Mouse (Mus musculus) mouse trophoblast stem cell (cell line): ENCODE data around the gene Plxnd1.

ENCODE experiments used
- in situ Hi-C, 2 experiments: fragments of 300-500 bp; cut with MseI, MboI; formaldehyde crosslinking; loops; 2 replicates in 1 of 2; 3 replicates in 1 of 2; pipeline ENCODE4 v1.15.1; 2025

The Plxnd1 gene

DNA sequence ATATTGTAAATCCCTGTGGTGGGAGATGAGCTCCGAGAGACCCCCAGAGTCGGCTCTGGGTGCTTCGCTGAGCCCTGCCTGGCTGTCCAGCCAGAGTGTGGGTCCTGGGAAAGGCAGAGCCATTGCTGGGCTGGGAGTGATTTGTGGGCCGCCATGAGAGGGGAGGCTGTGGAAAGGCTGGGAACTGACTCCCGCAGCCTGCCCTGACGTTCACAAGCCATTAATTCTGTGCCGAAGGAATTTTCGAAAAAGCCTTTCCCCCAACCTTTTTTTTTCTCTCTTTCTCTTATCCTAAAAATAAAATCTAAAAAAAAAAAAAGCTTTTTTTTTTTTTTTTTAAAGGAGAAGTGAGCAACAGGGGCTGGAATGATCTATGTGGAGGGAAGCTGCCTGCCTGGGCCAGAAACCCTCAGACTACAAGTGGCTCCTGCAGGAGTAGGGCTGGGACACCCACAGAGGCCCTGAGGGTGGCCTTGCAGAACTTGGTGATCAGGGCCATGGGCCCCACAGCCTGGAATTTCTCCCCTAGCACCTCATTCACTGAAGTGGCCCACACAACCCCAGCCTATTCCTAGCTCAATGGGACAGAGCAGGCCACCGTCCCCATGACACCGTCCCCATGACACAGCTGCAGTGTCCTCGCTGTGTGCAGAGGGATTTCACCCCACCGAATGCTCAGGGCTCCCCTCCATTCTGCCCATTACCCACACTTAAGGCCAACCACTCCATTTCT lies 11.3 kb downstream of the Plxnd1 start:
- in situ Hi-C loops, result no loop called here

DNA sequence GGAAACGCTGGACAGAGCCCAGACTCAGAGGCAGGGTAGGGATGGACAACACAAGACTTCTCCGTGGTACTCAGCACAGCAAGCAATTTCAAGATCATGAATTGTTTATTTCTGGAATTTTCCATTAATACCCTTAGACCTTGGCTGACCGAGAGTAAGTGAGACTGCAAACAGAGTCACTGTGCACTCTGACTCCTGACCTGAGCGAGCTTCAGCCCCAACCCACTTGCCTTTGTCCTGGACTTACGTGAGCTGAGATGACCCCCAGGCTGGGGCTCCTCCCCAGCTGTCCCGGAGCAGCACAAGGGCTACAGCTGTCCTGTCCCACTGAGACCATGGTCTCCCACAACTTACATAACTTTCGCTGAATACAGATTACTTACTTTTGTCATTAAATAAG lies 11.9 kb downstream of the Plxnd1 start:
- in situ Hi-C loops, result no loop called here

DNA sequence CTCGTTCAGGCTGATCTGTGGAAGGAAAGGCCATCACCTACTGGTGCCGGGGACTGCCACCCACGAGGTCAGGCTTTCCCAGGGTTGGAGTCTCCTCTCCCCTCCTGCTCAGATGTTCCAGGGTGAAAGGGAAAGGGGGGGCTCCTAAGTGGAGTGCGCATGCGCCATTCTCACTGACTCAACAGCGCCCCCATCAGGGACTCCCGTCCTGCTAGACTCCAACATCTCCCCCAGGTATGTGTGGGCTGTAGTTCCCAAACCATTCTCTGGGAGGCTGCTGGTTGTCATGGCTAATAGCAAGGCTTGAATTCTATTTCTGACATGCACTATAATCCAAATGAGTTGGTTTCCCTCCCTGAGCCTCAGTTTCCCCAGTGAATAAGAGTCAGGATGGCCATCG lies 16.2 kb downstream of the Plxnd1 start:
- in situ Hi-C loops, result no loop called here

DNA sequence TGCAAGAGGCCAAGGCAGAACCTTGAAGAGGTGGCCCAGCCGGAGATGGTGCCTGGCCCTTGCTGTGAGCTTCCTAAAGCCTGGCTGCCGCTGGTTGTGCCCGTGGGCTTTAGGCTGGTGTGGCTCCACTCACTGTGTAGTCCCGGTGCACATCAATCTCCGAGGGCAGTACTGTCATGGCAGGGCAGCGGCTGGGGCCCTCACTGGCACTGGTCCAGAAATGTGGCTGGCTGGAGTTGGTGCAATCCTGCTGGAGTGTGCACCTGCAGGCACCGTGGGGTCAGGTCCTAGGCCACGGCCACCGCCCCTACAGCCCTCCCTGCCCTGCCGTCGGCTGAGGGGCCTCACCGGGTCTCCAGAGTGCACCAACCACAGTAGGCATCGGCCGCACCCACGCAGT lies 17.0 kb downstream of the Plxnd1 start:
- in situ Hi-C loops, result no loop called here

DNA sequence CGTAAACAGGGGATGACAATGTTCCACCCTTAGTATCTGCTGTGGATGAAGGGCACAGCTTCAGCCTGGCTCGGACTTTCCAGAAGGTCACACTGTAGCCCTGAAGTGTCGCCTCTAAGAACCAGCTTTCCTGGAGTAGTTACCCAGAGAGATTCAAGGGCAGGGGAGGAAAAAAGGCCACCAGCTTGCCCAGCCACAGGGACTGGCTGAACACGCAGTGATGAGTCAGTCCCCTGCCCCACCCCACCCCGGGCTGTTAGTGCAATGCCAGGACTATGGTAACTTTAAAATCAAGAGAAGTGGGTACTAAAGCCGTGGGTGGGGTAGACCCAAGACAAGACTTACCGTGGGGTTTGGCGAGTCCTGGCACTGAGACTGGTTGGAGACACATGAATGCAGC lies 19.2 kb downstream of the Plxnd1 start:
- in situ Hi-C loops, result no loop called here

DNA sequence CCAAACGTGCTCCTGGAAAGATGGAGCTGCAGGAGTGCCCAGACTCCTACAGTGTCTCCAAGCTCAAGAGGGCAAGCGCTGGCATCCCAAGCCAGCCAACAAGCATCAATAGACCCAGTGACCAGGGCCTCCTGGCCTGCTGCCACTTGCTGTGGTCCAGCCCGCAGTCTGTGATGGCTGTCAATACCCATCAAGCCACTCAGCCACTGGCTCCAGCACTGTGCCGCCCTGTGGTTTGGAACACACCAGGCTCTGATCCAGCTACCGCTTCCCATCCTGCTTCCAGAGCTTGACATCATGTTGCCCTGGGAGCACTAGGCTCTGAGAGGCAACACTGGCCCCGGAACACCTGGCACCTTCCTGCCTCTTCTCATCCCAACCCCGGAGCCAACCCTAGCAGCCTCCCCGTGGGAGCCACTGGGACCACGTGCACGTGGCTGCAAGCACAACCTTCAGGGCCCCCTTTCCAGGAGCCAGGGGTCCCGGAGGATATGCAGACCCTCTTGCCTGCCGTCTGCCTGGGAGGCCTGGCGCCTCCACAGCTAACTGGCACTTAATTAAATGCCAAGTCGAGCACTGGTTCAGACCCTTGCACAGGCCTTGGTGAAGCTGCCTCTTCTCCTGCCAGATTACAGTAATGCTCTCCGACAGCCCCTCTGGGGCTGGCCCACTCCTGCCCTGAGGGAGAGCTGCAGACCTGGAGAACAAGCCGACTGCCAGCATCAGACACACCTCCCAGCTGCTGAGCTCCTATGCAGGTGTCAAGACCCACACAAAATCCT lies 20.7 kb downstream of the Plxnd1 start:
- in situ Hi-C loops, result no loop called here

DNA sequence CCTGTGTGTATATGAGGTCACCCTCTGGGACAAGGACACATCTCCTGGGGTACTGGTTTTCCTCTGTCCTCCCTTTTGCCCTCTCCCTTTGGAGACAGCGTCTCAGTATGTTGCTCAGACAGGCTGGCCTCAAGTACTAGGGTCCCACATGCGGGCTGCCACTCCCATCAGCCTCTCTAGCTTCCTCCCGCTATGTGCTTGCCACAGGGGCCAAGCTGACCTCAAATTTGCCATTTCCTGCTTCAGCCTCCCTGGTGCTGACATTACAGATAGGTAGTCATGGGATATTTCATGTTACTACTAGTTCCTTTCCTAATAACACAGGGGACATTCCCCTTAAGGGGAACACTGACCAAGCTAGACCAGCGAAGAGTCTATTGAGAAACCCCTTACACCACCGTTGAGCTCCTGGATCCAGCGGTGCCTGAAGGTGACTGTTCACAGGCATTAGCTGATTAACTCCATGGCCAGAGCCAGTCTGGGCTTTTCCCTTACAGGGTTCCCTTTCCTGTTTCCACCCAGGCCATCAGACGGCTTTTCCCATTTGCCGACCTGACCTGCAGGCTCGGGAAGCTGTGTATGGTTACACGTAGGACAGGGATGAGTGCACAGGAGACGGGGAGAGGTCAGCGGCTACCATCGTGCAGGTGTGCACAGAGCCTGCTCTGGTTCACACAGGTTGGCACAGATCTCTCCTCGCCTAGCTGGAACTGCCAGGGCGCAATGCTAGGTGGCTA lies 21.5 kb downstream of the Plxnd1 start:
- in situ Hi-C loops, result no loop called here

DNA sequence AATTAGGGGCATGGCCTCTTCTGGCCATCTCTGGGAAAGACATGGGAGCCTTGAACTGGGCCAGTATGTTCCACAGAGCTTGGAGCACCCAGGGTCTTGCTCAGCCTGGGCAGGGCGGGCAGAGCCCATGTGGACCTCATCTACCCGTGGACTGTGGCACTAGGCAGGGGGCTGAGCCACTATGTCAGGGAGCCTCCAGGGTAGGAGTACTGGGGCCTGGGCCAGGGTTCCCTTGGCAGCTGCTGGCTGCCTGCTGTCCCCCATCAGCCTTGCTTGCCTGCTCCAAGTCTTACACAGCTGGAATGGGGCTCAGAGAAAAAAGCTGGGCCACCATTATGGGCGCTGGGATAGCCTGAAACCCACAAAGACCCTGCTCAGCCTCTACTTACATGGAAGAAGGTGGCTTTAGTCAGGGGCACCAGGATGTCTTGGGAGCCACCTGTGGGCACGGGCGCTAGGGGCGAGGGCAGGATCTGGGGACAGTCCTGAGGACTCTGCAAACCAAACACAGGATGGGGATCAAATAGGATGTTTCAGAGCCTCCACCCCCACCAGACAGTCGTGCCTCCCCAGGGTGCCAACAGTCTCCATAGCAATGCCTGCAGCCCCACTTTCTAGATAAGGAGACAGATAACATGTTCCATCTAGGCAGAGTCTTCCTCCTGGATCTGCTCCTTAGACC lies 22.6 kb downstream of the Plxnd1 start:
- in situ Hi-C loops, result no loop called here

DNA sequence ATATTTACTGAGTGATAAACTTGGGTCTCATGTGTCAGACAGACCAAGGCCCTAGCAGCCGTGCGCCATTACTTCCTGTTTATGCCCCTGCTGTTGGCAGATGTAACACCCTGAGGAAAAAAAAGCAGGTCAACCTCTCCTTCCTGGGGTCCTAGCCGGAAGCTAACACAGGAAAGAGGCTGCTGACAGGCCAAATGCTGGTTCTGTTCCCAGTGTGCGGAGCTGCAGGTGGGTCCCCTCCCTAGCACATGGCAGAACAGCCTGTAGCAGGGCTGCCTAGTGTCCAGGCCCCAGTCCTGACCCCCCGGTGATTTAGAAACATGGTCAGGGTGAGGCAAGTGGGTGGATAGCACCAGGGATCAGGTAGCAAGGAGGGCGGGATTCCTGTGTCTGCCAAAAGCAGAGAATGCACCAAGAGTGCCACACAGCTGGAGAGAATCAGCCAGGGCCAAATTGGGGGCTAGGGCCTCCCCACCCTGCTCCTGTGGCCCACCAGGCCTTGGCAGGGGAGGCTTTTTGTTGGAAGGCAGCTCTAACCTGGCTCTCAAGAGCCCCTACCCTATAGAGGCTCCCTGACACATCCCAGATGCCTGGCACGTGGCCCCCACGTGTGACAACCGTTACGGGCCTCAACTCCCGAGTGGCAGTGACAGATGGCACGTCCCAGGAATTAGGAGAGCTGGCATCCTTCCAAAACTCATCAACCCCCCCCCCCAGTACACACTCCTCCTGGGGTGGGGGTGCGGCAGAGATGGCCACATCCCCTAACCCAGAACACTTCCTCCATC lies 23.3 kb downstream of the Plxnd1 start:
- in situ Hi-C loops, result no loop called here

DNA sequence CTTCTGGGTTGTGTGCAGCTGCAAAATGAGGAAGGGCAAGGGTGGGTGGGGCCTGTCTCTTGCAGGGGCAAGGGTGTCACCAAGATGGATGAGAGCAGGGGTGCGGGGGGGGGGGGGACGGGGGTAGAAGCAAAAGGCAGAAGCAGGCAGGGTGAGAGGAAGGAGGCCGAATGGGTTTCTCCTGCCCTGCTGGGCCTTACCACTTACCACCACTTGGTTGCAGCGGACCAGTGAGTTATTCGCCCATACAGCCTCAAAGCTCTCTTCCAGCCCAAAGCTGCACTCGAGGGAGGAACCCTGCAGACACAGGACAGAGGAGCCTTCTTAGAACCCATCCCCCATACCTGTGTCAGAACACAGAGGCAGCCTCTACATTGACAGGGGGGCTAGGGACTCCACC lies 24.9 kb downstream of the Plxnd1 start:
- in situ Hi-C loops, result no loop called here

DNA sequence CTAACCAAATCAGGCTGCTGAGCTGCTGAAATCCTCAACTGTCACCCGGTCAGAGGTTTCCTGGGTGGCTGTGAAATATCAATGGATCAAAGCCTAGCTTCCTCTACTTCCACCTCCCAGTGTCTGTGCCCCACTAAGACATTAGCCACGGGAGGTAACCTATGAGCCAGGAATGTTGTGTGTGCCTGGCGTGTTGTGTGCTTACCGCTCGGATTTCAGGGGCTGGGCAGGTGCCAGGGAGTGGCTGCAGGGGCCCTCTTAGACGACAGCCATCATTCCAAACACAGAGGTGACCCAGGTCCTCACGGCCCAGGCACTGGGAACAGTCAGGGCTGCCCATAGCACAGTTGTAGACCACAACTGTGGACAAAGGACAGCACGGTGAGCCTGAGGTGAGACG lies 25.7 kb downstream of the Plxnd1 start:
- in situ Hi-C loops, result no loop called here

DNA sequence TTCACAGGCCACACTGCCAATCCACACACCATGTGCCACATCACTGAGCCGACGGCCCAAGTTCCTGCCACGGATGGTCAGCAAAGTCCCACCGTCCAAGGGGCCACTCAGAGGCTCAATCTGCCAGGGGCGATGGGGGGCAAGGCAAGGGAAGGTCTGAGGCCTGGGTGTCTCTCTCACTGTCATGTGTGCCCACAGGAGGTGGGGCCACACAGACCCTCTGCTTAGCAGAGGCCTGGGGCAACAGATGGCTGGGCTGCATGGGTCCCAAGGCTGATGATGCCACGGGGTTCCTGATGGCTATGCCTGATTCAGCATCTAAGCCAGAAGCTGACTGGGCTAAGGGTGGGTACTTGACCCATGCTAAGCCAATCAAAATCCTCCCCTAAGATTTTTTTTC lies 26.1 kb downstream of the Plxnd1 start:
- in situ Hi-C loops, result no loop called here

DNA sequence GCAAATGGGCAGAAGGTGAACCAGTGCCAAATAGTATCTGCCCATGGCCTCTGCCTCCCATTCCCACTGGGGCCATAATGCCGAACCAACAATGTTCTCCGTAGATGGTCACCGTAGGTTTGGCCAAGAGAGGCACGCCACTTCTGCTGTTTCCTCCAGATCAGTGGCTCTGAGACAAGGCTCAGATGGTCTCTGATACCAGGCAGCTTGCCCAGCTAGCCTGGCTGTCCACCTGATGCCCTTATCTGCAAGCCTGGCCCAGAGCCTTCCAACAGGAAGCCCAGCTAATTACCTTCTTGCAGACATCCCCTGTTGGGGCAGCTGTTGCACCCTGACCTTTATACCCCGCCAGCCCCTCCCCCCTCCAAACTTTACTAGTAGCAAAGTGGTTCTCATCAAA lies 26.7 kb downstream of the Plxnd1 start:
- in situ Hi-C loops, result no loop called here

DNA sequence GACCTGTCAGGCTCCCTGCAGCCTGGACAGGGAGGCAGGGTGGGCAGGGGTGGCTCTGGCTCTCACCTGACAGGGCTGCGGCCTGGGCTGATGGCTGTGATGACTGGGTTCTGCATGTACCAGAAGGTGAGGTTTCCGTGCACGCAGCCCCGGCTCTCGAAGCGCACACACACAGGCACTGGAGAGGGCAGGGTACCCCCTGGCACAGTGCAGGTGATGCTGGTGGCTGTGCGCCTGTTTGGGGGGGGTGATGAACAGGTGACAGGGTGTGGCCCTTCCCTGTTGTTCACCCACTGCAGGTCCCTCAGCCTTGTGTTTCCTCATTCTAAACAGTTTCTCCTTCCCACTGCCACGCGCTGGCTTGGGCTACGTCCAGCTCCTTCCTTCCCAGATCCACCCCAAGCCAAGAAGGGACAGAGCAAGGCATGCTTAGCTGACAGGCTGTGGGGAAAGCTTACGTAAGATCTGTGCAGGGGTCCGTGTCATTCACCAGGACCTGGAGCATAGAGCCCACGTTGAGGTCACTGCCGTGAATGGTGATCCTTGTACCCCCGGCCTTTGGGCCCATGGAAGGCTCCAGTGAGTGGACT lies 27.4 kb downstream of the Plxnd1 start:
- in situ Hi-C loops, result no loop called here

DNA sequence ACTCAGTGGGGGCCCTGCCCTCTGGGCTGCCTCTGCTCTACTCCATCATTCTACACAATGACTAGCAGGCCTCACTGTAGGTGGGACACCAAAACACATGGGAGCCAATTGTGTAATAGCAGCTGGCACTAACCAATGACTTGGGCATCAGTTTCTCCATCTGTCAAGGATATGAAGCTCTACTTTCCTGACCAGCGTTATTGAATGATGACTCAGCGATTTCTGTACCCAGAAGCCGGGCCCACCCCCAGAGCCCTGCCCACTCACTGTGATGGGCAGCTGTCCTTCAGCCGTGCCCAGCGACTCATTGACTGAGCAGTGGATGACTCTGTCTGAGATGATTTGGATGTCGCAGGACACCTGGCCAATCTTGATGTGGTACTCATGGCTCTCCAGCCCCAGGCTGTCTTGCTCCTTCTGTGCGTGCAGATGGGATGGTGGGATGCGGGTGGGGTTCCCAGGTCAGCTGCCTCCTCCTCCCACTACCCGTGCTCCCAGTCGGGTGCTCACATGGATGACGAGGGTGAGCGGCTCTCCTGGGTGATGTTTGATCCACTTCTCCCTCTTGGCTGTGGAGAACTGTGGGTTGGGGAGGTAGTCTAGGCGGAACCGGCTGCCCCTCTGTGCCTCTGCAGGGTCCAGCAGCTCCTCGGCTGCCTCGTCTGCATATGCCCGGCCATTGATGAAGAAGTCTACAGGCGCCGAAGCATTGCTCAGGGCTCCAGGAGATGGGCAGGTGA lies 28.4 kb downstream of the Plxnd1 start:
- in situ Hi-C loops, result no loop called here

DNA sequence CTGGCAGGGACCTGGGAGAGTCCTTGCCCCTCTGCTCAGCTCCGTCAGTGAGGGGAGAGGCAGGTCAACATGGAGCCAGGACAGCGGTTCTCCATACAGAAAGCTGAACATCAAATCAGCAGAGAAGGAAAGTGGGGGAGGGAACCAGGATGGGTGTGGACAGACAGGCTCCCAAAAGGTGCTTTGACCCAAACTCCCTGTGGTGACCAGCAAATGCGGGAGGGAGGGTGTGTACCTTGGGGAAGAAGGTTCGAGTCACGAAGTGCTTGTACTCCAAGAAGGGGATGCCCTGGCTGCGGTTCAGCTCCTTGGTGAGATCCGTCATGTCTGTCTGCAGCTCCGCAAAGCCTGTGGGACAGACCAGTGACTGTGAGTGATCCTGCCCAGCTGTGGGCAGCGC lies 31.1 kb downstream of the Plxnd1 start:
- in situ Hi-C loops, result no loop called here

DNA sequence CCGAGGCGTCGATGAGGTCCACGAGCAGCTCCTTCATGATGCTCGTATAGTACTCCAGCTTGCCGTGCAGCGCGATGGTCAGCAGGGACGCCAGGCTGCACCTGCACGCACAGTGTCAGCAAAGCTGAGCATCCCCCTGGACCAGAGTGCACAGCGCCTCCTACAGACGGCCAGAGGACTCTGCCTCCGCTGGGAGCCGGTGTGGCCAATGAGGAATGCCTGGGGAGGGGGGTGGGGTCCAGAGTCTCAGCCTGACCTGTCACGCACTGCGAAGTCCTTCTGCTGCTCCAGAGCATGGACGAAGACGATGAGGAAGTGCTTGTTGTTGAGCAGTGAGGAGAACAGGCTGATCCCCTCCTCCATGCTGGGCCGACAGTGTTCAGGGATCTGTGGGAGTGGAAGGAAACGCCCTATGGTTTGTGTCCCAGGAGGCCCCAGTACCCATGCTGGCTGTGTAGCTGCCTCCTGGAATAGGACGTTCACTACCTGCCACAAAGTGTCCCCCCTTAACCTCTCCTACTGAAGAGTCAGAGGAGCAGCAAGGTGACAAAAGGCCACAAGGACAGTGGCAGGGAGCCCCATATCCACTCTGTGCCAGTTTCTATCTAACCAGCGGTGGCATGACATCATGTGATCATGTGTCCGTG lies 32.2 kb downstream of the Plxnd1 start:
- in situ Hi-C loops, result no loop called here

DNA sequence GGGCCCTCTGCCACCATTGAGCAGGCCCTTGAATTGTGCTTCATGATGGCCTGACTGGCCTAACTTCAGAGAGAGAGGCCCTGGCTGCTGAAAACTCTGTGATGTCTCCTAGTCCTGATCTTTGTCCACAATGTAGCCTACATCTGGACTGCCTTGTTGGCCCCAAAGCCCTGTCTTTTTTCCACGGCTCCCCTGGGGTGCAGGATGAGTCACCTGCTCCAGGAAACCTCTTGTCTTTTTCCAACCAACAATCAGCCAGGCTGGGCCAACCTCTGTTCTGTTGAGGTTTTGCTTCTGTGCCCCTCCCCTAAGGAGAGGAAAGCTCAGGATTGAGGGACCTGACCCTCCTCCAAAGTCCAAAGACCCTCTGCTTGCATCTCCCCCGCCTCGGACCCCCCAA lies 33.1 kb downstream of the Plxnd1 start:
- in situ Hi-C loops, result no loop called here

DNA sequence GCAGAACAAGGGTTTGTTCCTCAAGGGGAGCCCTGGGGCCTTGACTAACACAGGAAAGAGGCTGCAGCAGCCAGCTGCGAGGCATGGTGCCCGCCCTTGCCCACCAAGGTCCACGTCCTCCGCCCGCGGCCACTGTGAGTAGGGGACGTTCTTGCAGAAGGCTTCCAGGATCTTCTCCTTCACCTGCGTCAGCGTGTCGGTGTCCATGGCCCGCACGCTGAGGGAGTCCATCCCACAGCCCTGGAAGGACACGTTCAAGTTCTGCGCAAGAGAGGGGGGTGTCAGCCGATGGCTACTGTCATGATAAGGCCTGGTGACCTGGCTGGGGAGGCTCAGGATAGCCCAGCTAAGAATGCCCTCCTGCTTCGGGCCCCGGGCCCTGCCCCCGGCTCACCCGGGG lies 34.5 kb downstream of the Plxnd1 start:
- in situ Hi-C loops, result no loop called here
